Mouse (Mus musculus) heart, embryonic 11.5 days (tissue): ENCODE measurements at regions not wholly inside any gene's neighbourhood (a gene's known extent, or its start where the extent isn't known, plus 50 kb on each side); places are given as distances from the start of the nearest gene placed in this dataset.
"Not testable (repeated sequence)": the region's sequence is repeated elsewhere in the genome, so short reads cannot be mapped to it uniquely, and the experiment has no call there.

Experiments
- ATAC-seq: fragments of 200-750 bp; cut with Nextera tagmentation; replicated peaks from 2 replicates; pipeline ENCODE4 v1.8.0; 2017; ENCODE audit warnings: moderate library complexity; ENCODE audit not compliant: insufficient number of reproducible peaks, low FRiP score, low TSS enrichment
- H3K27ac ChIP-seq: fragments of 300-500 bp; sonication (generic); 2 replicates; pipeline ENCODE4 v1.5.1; 2014; ENCODE audit warnings: mild to moderate bottlenecking, low read depth, low read length
- H3K27me3 ChIP-seq: fragments of 300-500 bp; sonication (generic); 2 replicates; pipeline ENCODE4 v1.6.1; 2014; ENCODE audit warnings: mild to moderate bottlenecking, low read length, mixed read lengths; ENCODE audit not compliant: control insufficient read depth, insufficient read depth
- H3K36me3 ChIP-seq: fragments of 300-500 bp; sonication (generic); 2 replicates; pipeline ENCODE4 v1.6.1; 2014; ENCODE audit warnings: mild to moderate bottlenecking, low read length, moderate library complexity, mixed read lengths; ENCODE audit not compliant: control insufficient read depth, insufficient read depth
- H3K4me1 ChIP-seq: fragments of 300-500 bp; sonication (generic); 2 replicates; pipeline ENCODE4 v1.6.1; 2014; ENCODE audit warnings: low read length; ENCODE audit not compliant: control insufficient read depth, insufficient read depth
- H3K4me2 ChIP-seq: fragments of 300-500 bp; sonication (generic); 2 replicates; pipeline ENCODE4 v1.6.1; 2014; ENCODE audit warnings: mild to moderate bottlenecking, moderate library complexity
- H3K4me3 ChIP-seq: fragments of 300-500 bp; sonication (generic); 2 replicates; pipeline ENCODE4 v1.5.1; 2014; ENCODE audit warnings: low read depth, low read length
- H3K9ac ChIP-seq: fragments of 300-500 bp; sonication (generic); 2 replicates; pipeline ENCODE4 v1.6.1; 2014; ENCODE audit warnings: mild to moderate bottlenecking, low read depth, low read length, moderate library complexity
- H3K9me3 ChIP-seq: fragments of 300-500 bp; sonication (generic); replicated peaks from 2 replicates; pipeline ENCODE4 v1.6.1; 2016; ENCODE audit warnings: low read length; ENCODE audit not compliant: control insufficient read depth
- WGBS: fragments of 180-500 bp; shearing (Covaris S2); extraction: QIAGEN DNeasy Blood & Tissue Kit; methylation state at CpG from one replicate; pipeline ENCODE4 v1.1.7; 2014; ENCODE audit not compliant: insufficient replicate concordance; 5-methylcytosine and 5-hydroxymethylcytosine counted together

- H3K27ac ChIP-seq, result no peak overlapping the region
Observed at GRCm38 (mm10) chr3:98968811-98969210, 75.8 kb upstream of the Hao2 start.

DNA sequence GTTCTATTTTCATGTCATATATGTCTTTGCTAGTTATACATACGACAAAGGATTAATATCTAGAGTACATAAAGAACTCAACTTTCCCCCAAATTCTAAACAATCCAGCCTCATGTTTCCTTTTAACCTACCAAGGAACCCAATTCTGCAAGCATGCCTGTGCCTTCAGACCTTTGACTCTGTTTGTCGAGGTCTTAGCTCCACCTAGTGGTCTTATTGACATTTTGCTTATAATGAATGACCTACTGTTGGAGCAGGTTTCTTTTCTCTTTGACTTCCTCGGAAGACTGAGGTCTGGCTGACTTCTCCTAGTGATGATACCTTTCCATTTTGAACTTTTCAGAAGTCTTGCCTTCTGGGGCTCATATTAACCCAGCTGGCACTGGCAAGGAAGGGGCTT lies 82.7 kb upstream of the Hao2 start:
- Histone ChIP-seq H3K4me1 (no peaks in the 10 kb centered on the region), H3K4me2 (no peak overlapping the region), H3K36me3 (no peaks in the 10 kb centered on the region), H3K27ac (no peak overlapping the region), H3K9ac (no peak overlapping the region), H3K4me3 (no peak overlapping the region), H3K9me3 (no peaks in the 10 kb centered on the region), H3K27me3 (no peaks in the 10 kb centered on the region)
- no peak for ATAC-seq
- 2% methylated on average over 3 of the region's 3 CpGs for WGBS

More at GRCm38 (mm10) chr3:98968811-98969210, 75.8 kb upstream of the Hao2 start:
- Histone ChIP-seq H3K4me2 (no peak overlapping the region), H3K9ac (no peak overlapping the region), H3K9me3 (no peaks in the 10 kb centered on the region), H3K27me3 (no peaks in the 10 kb centered on the region), H3K36me3 (no peaks in the 10 kb centered on the region), H3K4me1 (no peaks in the 10 kb centered on the region), H3K4me3 (no peak overlapping the region)
- no peak for ATAC-seq
- 27% methylated on average over 4 of the region's 4 CpGs for WGBS

DNA sequence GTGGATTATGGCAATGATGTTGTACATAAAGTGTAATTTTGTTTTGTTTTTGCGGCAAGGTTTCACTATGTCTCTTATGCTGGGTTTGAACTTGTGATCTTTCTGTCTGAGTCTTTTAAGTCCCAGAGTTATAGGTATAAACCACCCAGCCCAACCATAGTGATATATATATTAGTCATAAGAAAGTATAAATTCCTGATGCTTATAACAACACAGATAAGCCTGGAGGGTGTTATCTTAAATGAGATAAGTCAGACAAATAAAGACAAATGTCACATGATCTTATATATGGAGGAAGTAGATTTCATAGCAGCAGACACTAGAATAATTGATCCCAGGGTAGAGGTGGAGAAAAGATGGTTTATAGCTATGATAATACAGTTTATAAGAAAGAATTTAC lies 89.7 kb upstream of the Hao2 start:
- no peak overlapping the region for H3K27ac ChIP-seq
- 84% methylated on average over 1 of the region's 1 CpGs for WGBS
- no peaks in the 10 kb centered on the region for H3K9me3 ChIP-seq
- H3K9ac ChIP-seq, result no peak overlapping the region
- no peak overlapping the region for H3K4me2 ChIP-seq
- H3K4me3 ChIP-seq, result no peak overlapping the region
- ATAC-seq, result no peak
- no peaks in the 10 kb centered on the region for H3K4me1 ChIP-seq
- no peaks in the 10 kb centered on the region for H3K27me3 ChIP-seq
- no peaks in the 10 kb centered on the region for H3K36me3 ChIP-seq

DNA sequence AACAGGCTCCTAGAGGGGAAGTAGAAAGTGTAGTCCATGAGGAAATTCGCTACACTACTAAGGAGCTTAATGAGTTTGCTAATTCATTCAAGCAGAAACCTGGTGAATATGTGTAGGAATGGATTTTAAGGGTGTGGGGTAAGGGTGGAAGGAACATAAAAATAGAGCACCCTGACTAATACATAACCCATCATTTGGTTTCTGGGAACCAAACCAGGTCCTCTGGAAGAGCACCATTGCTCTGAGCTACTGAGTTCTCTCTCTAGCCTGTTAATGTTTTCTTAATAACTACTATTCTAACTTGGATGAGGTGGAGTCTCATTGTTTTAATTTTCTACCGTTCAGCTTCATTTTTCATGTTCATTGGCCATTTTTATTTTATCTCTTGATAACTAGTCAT lies 94.2 kb upstream of the Hao2 start:
- WGBS, result 74% methylated on average over 2 of the region's 2 CpGs
- H3K36me3 ChIP-seq, H3K9ac ChIP-seq, H3K9me3 ChIP-seq, H3K4me2 ChIP-seq, H3K27me3 ChIP-seq, ATAC-seq, H3K4me3 ChIP-seq, H3K27ac ChIP-seq, H3K4me1 ChIP-seq: not testable (repeated sequence)

DNA sequence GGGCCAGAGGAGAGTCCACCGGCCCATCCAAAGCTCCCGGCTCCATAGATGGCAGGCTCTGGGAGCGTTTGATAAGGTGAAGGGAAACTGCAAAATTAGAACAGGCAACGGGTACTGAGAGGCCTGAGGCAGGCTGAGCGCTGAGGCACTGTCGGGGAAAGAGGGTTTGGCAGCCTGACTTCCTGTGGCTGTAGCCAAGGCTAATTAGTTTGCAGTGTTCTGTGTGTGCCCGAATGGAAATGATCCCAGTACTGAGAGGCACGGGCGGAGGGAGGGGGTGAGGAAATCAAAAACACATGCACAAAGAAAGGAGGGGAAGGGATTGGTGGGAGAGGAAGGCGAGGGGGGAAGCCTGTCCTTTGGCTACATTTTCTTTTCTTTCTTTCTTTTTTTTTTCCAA lies 97.8 kb upstream of the Hao2 start:
- WGBS, result 23% methylated on average over 10 of the region's 10 CpGs
- Histone ChIP-seq H3K36me3 (no peaks in the 10 kb centered on the region), H3K4me2 (peak overlapping the region; percentile 31; the same call in 1 of the 2 replicates), H3K4me1 (no peaks in the 10 kb centered on the region), H3K9me3 (0 out of 2 replicates have a peak, but pooled peaks cover 3% of the 10 kb centered on the region), H3K27ac (no peak overlapping the region), H3K27me3 (no peaks in the 10 kb centered on the region), H3K9ac (no peak overlapping the region), H3K4me3 (no peak overlapping the region)
- peak; percentile 65; the same call in 1 of the 2 replicates for ATAC-seq

- H3K36me3 ChIP-seq, result no peaks in the 10 kb centered on the region
- H3K27me3 ChIP-seq, result no peaks in the 10 kb centered on the region
- H3K9me3 ChIP-seq, result 0 out of 2 replicates have a peak, but pooled peaks cover 3% of the 10 kb centered on the region
- no peak overlapping the region for H3K4me3 ChIP-seq
- 66% methylated on average over 6 of the region's 6 CpGs for WGBS
- H3K9ac ChIP-seq, result no peak overlapping the region
- no peak for ATAC-seq
- no peak overlapping the region for H3K4me2 ChIP-seq
- no peaks in the 10 kb centered on the region for H3K4me1 ChIP-seq
- H3K27ac ChIP-seq, result no peak overlapping the region
Observed at GRCm38 (mm10) chr3:98991276-98991675, 98.2 kb upstream of the Hao2 start.

DNA sequence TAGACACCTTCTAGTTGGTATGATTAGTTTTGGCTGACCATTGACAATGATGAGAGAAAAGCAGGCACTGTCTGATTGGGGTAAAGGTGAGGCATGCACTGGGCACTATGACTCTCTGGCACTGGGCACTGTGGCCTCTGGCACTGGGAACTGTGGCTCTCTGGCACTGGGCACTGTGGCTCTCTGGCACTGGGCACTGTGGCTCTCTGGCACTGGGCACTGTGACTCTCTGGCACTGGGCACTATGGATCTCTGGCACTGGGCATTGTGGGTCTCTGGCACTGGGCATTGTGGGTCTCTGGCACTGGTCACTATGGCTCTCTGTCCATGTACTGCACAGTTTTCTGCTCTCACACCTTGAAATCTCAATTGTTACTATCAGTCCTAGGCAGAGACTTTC lies 101.0 kb upstream of the Hao2 start:
- H3K4me2 ChIP-seq, result no peak overlapping the region
- no peak overlapping the region for H3K4me3 ChIP-seq
- H3K27me3 ChIP-seq, result no peaks in the 10 kb centered on the region
- no peaks in the 10 kb centered on the region for H3K36me3 ChIP-seq
- H3K27ac ChIP-seq, result no peak overlapping the region
- ATAC-seq, result no peak
- no peaks in the 10 kb centered on the region for H3K4me1 ChIP-seq
- 0 out of 2 replicates have a peak, but pooled peaks cover 3% of the 10 kb centered on the region for H3K9me3 ChIP-seq
- no peak overlapping the region for H3K9ac ChIP-seq

- no peaks in the 10 kb centered on the region for H3K27me3 ChIP-seq
- no peaks in the 10 kb centered on the region for H3K4me1 ChIP-seq
- H3K9me3 ChIP-seq, result no peaks in the 10 kb centered on the region
- H3K4me3 ChIP-seq, result no peak overlapping the region
- no peak for ATAC-seq
- no peak overlapping the region for H3K27ac ChIP-seq
- H3K36me3 ChIP-seq, result no peaks in the 10 kb centered on the region
- no peak overlapping the region for H3K9ac ChIP-seq
- 19% methylated on average over 1 of the region's 1 CpGs for WGBS
- H3K4me2 ChIP-seq, result no peak overlapping the region
Observed at GRCm38 (mm10) chr3:99030636-99031035, 110.2 kb upstream of the Wars2 start.

- Histone ChIP-seq H3K9ac (no peak overlapping the region), H3K27ac (no peak overlapping the region), H3K4me1 (no peaks in the 10 kb centered on the region), H3K36me3 (no peaks in the 10 kb centered on the region), H3K27me3 (no peaks in the 10 kb centered on the region), H3K9me3 (no peaks in the 10 kb centered on the region), H3K4me2 (no peak overlapping the region), H3K4me3 (no peak overlapping the region)
- no peak for ATAC-seq
- WGBS, result 70% methylated on average over 6 of the region's 6 CpGs
Observed at GRCm38 (mm10) chr3:99046190-99046589, 94.7 kb upstream of the Wars2 start.
